8 mouse cellular contexts compared by ENCODE assay signal in genomic region chr2:132262879-132263398, GRCm38 (mm10). TPM values are rescaled to one million over a fixed set of nuclear protein-coding genes. Genes with fewer than 3 reads are reported as not detected.
DNase-seq lines count a peak whose midpoint lies in the region; ATAC-seq lines count a peak whose summit lies in the region.

Gene Cds2 (plus strand): TSS chr2:132263148.

- peak within 1 kb of the TSS; percentile 63 for H3K4me2 ChIP-seq in hindbrain, embryonic 15.5 days

- peak; percentile 99 for ATAC-seq in hindbrain, embryonic 15.5 days (ENCODE audit: low FRiP score, low read depth)

- no peaks in the 10 kb centered on the region for H3K27me3 ChIP-seq in hindbrain, embryonic 15.5 days

- H3K9ac ChIP-seq in hindbrain, embryonic 15.5 days = peak within 1 kb of the TSS; percentile 91

- H3K27ac ChIP-seq in hindbrain, embryonic 15.5 days (replicated peaks) = peak within 1 kb of the TSS; percentile 88

- no peaks in the 10 kb centered on the region for H3K36me3 ChIP-seq in hindbrain, embryonic 15.5 days

- WGBS in hindbrain, embryonic 15.5 days = under 1% methylated on average over 34 of the region's 49 CpGs

- H3K4me1 ChIP-seq in hindbrain, embryonic 15.5 days (replicated peaks) = peaks cover 13% of the 10 kb centered on the region

- peak within 1 kb of the TSS; percentile 90 for H3K4me3 ChIP-seq in hindbrain, embryonic 15.5 days

- DNase-seq in T-cell, adult 2 months (ENCODE audit: low spot score) = peak; percentile 99
- DNase-seq in cerebellum, postnatal 36 days = peak; percentile 98 to 99
- peak; percentile 99 for DNase-seq in frontal cortex, postnatal 36 days (ENCODE audit: low spot score in 2 of 2)
- peak; percentile 99 for DNase-seq in left cerebral cortex, adult 11 months (ENCODE audit: low spot score)
- DNase-seq in lung, postnatal 4 days = peak; percentile 99
- DNase-seq in retina, postnatal 7 days (ENCODE audit: low read depth, low spot score) = peak; percentile 99
- DNase-seq in urinary bladder, adult 2 months (ENCODE audit: low spot score) = peak; percentile 98

- no peaks in the 10 kb centered on the region for H3K9me3 ChIP-seq in hindbrain, embryonic 15.5 days

RNA-seq across cellular contexts. Expression of gene Cds2, which starts in this region (rescaled TPM):
- 44.1 and 44.7 TPM in 2 replicates for polyA plus RNA-seq in hindbrain, embryonic 15.5 days (2015; fragmentation: Nextera tagmentation; extraction: Ambion mirVana)
- 38.4 and 52.2 TPM in 2 replicates for polyA plus RNA-seq in urinary bladder, adult 2 months (2012; rRNA removed)

Comparison
In these comparisons a context has a peak if more than half of its experiments do, and no peak if none do; other contexts are left out.
1. Peak in every context shown above with its lines: DNase-seq, ATAC-seq, H3K4me3 ChIP-seq and H3K27ac ChIP-seq.